Mouse (Mus musculus) layer of hippocampus, adult 11-12 months (tissue): ENCODE measurements at regions not wholly inside any gene's neighbourhood (a gene's known extent, or its start where the extent isn't known, plus 50 kb on each side); places are given as distances from the start of the nearest gene placed in this dataset.

Experiments used
- DNase-seq: peaks from one replicate; pipeline ENCODE4 v3.0.0; 2022; ENCODE audit warnings: low spot score

DNA sequence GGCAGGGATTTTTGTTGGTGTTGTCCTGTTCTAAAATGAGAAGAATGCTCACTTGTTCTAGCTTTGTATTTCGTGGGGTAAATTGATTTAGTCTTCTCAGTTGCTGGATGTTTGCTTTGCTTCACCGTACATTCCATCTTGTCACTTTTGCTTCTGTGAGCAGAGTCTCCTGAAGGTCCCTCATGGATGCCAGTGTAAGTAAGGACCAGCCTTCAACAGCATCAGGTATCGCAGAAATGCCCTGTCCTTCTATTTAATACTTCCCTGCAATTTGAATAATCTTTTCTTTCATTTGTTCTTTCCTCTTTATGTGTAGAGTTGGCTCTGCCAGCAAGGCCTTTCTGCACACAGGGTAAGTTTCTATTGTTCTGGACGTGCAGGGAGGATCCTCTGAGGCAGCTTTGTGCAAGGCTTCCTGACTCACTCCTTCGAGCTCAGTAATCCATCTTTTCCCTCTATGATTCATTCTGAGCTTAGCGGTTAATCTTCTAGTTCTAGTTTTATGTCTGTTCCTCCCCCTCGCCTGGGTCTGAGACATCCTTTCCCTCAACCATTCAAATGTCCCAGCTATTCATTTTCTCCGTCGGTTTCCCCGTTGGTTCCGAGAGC, 55.7 kb upstream of the Gm5148 start:
- DNase-seq: no peak

DNA sequence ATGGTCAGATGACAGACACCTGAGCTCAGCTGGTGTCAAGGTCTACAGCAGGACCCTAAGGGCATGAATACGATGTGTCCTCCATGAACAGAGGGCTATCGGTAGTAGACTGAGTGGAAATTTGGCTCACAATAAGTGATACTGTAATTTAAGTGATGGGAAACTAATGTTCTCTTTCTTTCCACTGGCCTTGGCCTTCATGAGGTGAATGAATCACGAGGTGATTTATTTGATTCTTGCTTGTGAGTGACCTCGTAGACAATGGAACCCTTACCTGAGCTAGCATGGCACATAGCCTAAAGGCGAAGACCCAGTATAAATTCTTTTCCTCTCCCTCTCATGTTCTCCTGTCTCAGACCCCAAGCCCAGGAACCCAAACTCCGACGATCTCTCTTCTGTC, 54.1 kb upstream of the Gm5148 start:
- DNase-seq: no peak

DNA sequence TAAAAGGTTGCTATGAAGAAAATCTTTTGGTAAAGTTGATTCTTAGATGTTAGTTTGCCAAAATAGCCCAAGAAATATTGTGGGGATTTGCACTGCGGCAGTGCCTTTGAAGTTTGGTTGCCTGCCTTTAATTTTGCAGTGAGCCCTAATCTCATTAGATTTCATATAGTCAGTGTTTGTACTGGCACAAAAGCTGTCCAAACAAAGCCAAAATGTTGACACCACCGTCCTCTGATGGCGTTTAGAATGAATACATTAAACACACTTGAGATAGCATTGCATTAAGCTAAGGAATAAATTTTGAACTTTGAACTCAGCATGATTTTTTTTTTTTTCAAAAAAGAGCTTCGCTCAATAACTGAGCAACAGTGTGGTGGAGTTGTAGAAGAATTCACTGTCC, 51.9 kb upstream of the Gm5148 start:
- no peak for DNase-seq
